Mouse (Mus musculus) brown adipose tissue, adult 24 weeks (tissue): ENCODE data around the gene Triobp. TPM values are rescaled to one million over a fixed set of nuclear protein-coding genes. Genes with fewer than 3 reads are reported as not detected.
A peak's percentile ranks its signal among the peaks of the same experiment; 100 is the strongest.

Experiments used
- H3K27ac ChIP-seq: fragments of 200-500 bp; replicated peaks from 2 replicates; pipeline ENCODE4 v1.5.1; 2012; ENCODE audit warnings: low read depth, mild to moderate bottlenecking, low read length
- H3K4me1 ChIP-seq: fragments of 200-500 bp; 2 replicates; pipeline ENCODE4 v1.6.1; 2012; ENCODE audit warnings: low read length, mixed read lengths; ENCODE audit not compliant: control insufficient read depth, insufficient read depth, insufficient read length
- H3K4me3 ChIP-seq: fragments of 200-500 bp; 2 replicates; pipeline ENCODE4 v1.5.1; 2012; ENCODE audit warnings: low read depth, mild to moderate bottlenecking, low read length, moderate library complexity; ENCODE audit not compliant: insufficient read depth
- polyA plus RNA-seq: library from polyadenylated mRNA; stranded (reverse); fragments of >200 nt; gene quantifications from 2 replicates; pipeline ENCODE4 v1.2.4, GENCODE M21; 2012; ENCODE audit not compliant: missing spikeins, insufficient read depth, insufficient read length

Triobp gene
- polyA plus RNA-seq, 1 experiment, result 24.7 TPM

DNA sequence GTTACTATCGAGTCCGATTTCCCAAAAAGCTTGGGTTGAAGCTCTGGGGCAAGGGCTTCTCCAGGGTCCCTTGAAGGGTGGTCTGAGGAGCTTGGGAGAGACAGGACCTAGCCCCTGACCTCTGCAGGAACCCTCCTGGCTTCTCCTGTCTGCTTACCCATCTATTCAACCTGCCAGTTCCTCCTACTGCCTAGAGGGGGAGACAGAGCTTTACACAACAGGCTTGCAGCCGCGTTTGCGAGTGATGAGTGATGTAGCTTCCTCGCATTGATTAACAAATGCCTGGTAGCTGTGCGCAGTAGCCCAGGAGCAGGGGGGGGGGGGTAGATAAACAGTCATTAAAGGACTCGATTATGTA is 31.9 kb upstream of the Triobp start:
- H3K27ac ChIP-seq, result no peak overlapping the region
- H3K4me3 ChIP-seq, result no peak overlapping the region
- H3K4me1 ChIP-seq, result peaks cover 6% of the 10 kb centered on the region

DNA sequence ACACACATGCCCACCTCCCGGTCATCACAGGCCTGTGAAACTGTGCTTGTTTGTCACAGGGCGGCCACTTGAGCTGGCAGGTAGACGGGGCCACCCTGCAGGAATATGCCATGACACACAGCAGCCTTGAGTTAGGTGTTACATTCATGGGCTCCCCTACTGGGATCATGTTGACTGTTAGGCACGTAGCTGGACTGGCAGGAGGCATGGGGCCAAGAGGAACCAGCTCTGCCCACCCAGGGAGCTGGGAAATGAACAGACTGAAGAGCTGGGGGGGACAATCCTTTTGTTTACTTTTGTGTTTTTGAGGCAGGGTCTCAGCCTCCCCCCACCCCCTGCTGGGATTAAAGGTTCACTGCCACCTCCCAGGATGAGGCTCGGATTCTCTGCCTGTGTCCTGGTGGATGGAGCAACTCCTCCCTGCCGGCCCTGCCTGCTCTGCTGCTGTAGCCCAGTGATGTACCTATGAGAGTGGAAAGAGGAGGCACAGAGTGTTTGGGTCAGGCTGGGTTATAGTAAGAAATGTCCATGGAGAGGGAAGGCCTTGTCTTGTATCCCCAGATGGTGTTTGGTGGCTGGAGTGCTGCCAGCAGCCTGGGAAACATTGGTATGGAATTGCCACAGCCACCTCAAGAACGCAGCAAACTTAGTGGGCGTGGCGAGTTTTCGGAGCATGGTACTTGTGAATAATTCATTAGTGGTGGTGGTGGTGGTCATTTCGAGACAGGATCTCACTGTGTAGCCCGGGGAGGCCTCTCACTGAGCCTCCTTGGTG is 31.3 kb upstream of the Triobp start:
- no peak overlapping the region for H3K4me3 ChIP-seq
- H3K4me1 ChIP-seq, result peaks cover 6% of the 10 kb centered on the region
- H3K27ac ChIP-seq, result 0 out of 2 replicates have a peak overlapping the region, but pooled peaks have one; percentile 10

DNA sequence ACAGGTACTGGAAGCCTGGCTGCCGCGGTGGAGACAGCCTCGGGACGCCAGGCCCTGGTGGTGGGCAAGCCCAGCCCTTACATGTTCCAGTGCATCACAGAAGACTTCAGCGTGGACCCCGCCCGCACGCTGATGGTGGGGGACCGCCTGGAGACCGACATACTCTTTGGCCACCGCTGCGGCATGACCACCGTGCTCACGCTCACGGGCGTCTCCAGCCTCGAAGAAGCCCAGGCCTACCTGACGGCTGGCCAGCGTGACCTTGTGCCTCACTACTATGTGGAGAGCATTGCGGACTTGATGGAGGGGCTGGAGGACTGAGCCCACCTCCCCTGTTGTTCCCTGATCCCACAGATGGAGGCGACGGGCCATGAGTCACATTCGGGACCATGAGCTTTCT is 29.4 kb upstream of the Triobp start:
- Histone ChIP-seq H3K4me1 (peaks cover 6% of the 10 kb centered on the region), H3K27ac (peak overlapping the region; percentile 68)

DNA sequence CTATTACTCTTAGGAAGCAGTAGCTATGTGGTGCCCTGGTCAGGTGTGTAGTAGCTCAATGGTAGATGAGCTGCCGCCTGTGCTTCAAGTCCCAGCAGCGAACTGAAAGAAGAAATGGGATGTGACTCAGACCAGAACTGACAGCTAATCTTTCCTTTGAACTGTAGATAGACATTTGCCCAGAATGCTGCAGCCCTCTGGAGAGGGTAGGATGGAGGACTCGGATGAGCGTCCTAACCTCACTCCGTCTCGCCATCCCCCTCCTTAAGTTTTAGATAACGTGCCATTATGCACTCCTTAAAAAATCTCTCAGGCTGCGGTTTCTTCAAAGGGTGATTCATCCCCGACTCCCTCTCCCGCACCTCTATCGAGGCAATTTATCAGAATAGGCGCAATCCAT is 27.6 kb upstream of the Triobp start:
- Histone ChIP-seq H3K4me1 (peaks cover 7% of the 10 kb centered on the region), H3K4me3 (no peak overlapping the region), H3K27ac (no peak overlapping the region)

More for the DNA sequence above, 29.4 kb upstream of the Triobp start:
- H3K4me3 ChIP-seq, result no peak overlapping the region

DNA sequence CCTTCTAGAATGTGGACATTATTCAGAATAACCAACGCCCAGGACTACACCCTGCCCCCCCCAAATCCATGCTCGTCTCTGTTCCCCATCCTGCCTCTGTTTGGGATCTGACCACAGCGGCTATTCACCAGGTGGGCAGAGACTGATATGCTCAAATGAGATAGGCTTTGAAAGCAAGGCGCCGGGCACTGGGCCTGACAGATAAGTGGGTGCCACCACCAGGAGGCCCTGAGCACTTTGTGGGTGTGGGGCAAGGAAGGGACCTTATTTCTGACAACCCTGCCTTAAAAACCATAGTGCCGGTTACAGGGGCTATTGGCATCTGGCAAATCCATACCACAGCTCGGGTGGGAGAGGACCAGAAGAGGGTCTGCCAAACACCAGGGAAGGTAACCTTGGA is 24.8 kb upstream of the Triobp start:
- Histone ChIP-seq H3K4me1 (peaks cover 12% of the 10 kb centered on the region), H3K4me3 (no peak overlapping the region), H3K27ac (no peak overlapping the region)

DNA sequence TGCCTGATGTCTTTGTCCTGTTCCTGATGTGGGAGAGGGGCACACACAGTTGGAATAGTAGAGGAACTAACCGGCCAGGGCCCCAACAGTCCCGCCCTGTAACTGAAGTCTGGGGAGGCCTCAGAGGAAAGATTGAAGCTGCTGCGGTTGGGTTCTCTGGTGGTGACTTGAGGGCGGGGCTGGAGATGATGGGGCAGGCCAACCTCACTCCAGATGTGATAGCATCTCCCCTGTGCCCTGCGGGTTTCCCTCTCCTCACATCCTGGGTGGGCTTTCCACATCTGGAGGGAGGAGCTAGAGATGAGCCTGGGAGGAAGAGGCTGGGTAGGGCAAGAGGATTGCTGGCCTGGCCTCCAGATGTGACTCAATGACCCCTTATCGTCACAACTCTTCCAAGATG is 23.9 kb upstream of the Triobp start:
- Histone ChIP-seq H3K4me1 (peaks cover 6% of the 10 kb centered on the region), H3K27ac (no peak overlapping the region), H3K4me3 (no peak overlapping the region)

DNA sequence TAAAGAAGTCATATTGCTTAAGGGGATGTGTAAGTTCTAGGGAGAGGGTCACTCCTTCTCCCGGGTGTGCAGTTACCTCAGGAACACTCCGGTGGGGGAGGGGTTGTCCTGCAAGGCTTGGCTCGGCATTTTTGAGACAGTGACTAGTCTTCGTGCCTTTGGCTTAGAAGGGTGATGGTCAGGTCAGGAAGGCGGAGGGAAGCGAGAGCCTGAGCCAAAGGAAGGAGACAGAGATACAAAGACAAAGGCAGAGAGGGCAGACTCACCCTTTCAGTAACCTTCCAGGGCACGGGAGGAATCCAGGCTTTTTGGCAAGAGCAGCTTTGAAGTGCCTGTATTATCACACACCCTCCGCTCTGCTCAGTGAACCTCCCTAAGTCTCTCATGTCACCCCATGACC is 22.4 kb upstream of the Triobp start:
- H3K4me3 ChIP-seq, result no peak overlapping the region
- H3K4me1 ChIP-seq, result peaks cover 6% of the 10 kb centered on the region
- H3K27ac ChIP-seq, result peak overlapping the region; percentile 56

DNA sequence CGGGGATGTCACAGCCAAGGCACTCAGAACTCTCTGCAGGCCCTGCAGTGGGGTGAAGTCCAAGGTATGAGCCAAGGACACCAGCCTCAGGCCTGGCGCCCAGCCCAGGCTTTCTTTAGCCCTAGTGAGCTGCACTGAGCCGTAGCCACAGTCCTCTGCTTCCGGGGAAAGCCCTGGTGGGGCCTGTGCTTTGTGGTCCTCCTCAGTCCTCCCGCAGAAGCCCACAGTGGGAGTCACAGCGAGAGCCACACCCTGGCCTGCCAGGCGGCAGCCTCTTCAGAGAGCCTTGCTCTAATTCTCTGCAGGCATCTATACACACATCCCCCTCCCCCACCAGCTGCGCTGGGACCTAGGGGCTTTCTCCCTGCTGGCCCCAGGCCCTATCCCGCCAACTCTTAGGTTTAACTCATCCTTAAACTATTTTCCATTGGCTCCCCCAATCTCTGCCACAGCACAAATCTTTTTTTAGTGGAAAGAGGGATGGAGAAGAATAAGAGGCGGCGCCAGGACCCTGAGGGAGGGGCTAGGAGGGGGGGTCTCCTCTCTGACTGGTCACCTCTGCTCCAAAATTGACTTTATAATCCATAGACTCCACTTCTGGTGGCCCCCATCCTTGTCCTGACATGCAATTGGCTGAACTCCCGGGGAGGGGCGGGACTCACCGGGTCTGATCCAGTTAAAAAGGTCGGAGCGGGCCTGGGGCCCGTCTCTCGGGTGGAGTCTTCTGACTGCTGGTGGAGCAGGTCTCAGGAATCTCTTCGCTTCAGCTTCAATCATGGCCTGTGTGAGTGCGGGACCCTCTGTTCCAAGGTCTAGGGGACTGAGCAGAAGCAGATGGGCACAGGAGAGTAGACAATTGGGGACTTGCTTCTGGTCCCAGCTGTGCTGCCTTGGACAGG is 21.3 kb upstream of the Triobp start, which contains the start of gene Lgals1:
Gene Lgals1 (plus strand): TSS at position 705 of the 899 bp plus-strand sequence.
- H3K4me3 ChIP-seq, result peak within 1 kb of the TSS; percentile 76
- peak within 1 kb of the TSS; percentile 91 for H3K27ac ChIP-seq
- H3K4me1 ChIP-seq, result peaks cover 6% of the 10 kb centered on the region

DNA sequence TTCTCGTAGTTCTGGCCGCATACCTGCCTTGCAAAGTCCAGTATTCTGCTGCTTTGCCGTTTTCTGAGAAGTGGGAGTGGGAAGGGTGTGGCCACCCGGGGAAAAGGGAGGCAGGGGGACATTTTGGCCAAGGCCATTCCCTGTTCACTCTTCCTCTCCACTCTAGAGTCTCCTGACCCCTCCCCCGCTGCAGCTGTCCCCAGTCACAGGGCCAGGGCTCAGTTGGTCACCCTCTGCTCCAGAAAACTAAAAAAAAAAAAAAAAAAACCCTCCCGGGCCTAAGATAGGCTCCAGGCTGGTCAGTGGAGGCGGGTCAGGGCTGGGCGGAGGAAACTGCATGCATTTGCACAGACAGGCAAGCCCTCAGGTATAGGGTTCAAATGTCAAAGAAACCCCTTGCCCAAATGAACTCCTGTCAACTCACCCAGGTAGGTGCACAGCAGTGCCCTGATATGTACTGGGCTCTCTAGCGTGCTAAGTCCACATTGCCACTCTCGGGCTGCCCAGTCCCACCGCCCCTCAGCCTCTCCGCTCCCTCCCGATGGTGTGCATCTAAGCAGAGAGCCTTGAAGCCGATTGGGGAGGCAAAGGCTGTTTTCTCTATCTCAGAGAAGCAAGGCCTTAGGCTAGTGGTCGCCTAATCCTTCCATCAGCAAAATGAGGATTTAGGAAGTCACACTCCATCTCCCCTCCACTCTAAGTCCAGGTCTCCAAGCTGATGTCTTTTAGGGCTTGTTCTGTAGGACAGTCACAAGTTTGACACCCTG is 20.3 kb upstream of the Triobp start:
- H3K27ac ChIP-seq, result peak overlapping the region; percentile 91
- H3K4me3 ChIP-seq, result peak overlapping the region; percentile 76
- peaks cover 6% of the 10 kb centered on the region for H3K4me1 ChIP-seq

DNA sequence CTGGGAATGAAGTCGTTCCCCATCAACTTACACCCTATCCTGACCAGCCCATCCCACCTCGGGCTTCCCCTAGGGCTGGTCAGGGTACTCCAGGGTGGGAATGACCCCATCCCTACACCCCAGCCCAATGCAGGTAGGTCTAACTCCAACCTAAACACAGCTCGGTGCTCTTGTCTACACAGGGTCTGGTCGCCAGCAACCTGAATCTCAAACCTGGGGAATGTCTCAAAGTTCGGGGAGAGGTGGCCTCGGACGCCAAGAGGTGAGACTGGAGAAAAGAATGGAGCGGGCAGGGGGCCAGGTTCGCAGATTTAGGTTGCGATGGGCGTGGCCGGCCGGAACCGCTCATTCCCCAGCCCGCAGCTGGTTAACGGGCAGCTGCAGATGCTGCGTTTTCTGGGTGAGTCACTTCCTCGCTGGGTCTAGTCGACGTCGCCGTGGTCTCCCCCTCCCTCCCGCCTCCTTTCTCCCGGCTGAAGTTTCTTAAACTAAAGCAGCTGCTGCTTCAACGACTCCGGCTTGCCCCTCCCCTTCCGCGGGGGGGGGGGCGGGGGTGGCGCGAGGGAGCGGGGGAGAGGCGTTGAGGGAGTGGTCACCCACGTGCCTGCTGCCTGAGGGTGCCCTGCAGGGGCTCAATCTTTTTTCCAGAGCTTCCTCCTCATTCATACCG is 19.6 kb upstream of the Triobp start:
- H3K27ac ChIP-seq, result peak overlapping the region; percentile 91

DNA sequence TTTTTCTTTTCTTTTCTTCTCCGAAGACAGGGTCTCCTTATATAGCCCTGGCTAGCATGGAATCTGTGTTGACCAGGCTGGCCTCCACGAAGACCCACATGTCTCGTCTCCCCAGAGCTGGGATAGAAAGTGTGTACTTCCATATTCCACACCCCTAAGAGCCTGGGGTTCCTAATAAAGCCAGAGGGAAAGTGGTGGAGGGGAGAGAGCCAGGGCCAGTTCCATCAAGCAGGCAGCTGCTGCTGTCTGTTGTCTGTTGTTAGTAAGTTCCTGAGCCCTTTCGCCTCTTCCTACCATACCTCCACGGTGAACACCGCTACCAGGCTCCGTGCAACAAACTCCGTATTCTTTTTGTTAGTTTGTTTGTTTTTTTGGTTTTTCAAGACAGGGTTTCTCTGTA is 19.0 kb upstream of the Triobp start:
- Histone ChIP-seq H3K4me1 (peaks cover 6% of the 10 kb centered on the region), H3K27ac (peak overlapping the region; percentile 26), H3K4me3 (peak overlapping the region; percentile 31)

More for the DNA sequence above, 19.6 kb upstream of the Triobp start:
- Histone ChIP-seq H3K4me1 (peaks cover 6% of the 10 kb centered on the region), H3K4me3 (peak overlapping the region; percentile 76)

DNA sequence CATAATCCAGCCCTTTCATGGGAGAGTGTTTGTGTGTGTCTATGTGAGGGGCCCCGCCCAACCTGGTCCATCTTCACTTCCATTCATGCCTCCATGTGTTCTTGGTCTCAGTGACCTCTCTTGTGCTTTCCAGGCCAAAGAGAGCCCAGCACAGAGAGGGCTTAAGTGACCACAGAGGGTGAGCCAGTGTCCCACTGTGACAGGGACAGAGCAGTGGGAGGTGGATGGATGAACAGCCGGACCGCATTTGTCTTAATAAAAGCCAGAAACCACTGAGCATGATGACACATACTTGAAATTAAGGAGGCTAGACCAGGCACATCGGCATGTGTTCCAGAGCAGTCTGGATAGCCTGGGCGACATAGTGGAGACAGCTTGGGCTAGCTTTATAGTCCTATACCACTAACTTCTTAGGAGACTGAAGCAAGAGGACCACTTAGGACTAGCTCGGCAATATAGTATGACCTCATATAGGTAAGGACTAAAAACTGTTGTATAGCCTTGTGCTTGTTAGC is 17.3 kb upstream of the Triobp start:
- no peak overlapping the region for H3K27ac ChIP-seq
- H3K4me3 ChIP-seq, result no peak overlapping the region
- H3K4me1 ChIP-seq, result peaks cover 2% of the 10 kb centered on the region

DNA sequence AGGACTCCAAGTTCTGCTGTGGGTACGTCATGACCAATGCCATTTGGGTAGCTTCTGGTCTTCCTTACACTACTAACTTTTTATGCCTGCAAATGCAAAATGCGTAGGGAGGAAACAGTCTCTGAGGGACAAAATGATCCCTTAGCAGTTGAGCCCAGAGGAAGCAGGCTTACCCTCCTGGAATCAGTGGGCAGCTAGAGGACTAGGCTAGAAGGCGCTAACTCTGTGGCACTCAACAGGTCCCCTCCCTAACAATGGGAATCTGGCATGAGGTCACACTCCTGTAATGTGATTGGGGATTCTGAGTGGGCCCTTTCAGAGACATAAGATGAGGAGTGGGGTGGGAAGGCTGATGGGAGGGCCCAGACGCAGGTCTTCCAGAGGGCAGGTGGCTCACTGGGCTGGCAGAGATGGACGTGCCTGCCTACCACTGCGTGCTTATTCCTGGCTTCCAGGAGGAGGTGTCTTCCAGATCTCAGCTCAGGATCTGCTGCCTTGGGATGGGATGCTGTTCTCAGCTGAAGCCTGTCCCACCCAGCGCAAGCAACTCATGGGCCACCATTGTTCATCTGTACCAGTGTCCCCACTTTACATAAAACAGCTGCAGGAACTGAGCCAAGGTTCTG is 16.6 kb upstream of the Triobp start:
- Histone ChIP-seq H3K4me3 (no peak overlapping the region), H3K27ac (no peak overlapping the region), H3K4me1 (peaks cover 5% of the 10 kb centered on the region)

DNA sequence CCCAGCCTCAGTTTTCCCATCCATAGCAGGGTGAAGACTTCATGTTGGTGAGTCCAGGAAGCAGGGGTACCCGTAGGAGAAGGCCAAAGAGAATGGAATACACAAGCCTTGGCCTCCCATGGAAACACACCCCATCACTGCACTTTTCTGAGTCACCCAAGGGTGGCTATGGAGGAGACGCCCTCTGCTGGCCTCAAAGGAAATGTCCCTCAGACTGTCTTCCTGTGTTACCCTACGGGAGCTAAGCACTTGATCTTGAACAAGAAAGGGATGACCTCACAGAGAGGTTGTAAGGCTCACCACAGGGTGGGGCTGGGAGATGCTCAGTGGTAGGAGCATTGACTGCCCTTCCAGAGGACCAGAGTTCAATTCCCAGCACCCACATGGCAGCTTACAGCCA is 15.9 kb upstream of the Triobp start:
- H3K27ac ChIP-seq, result no peak overlapping the region
- H3K4me1 ChIP-seq, result peaks cover 6% of the 10 kb centered on the region
- H3K4me3 ChIP-seq, result no peak overlapping the region
